Mouse (Mus musculus) thymus, adult 18-20 months (tissue): ENCODE results near the gene Hilpda.
A peak's percentile ranks its signal among the peaks of the same experiment; 100 is the strongest.

ENCODE experiments used
- DNase-seq, 2 experiments: peaks; one replicate each; pipeline ENCODE4 v3.0.0; 2022; ENCODE audit warnings: mixed read lengths in 2 of 2

Hilpda gene

DNA sequence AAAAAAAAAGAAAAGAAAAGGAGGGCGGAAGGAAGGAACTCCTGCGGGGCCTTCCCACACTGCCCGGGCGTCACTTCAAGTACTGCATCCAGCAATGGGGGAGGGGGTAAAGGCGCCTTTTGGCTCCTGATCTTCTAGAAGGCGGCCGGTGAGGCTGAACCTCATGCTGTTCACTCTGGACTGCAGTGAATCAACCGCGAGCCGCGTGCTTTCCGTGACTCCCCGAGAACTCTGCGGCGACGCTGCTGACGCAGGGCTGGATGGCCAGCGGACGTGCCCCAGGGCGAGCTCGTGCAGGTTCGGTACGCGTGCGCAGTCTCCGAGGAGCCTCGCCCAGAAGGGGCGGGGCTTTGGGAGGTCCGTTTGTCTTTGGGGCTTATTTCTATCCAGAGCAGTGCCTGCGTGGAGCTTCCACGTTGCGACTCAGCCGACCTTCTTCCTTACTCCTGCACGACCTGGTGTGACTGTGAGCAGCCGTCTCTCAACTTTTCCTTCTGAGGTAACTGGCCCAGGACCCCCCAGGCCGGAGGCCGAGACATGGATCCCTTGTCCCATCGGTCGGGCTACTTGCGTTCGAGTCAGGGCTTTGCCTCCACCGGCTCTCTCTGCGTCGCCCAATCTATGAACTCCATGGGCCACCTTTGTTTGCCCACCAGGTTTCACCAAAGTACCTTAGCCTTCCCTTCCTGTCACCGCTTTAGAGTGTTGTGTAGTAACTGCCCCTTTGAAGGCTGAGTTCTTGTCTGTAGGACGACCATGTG lies at the start of gene Hilpda:
Hilpda (plus strand) TSS at position 177 of the 761 bp plus-strand sequence.
- DNase-seq, result peak; percentile 87 to 89

DNA sequence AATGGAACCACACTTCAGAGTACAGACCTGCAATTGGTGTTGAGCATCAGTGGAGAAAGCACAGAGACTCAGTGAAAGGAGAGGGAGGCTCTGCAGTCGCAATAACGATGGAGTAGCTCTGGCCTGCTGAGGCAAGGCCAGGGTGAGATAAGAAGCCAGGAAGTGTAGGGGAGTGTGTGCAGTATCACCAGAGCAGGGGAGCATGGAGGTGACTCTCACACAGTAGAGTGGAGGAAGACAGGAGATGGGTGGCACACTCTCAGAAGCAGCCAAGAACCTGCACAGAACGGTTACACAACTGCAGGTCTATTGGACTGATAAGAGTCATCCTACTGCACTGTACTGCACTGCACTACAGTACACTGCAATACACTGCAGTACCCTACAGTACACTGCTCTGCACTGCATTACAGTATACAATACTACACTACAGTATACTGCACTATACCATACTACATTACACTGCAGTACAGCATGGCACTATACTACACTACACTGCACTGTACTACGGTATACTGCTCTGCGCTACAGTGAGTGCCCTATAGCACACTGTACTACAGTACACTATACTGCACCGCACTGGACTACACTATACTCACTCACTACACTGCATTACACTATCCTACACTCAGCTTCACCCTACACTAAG lies 42.9 kb upstream of the Hilpda start:
- DNase-seq, result no peak

DNA sequence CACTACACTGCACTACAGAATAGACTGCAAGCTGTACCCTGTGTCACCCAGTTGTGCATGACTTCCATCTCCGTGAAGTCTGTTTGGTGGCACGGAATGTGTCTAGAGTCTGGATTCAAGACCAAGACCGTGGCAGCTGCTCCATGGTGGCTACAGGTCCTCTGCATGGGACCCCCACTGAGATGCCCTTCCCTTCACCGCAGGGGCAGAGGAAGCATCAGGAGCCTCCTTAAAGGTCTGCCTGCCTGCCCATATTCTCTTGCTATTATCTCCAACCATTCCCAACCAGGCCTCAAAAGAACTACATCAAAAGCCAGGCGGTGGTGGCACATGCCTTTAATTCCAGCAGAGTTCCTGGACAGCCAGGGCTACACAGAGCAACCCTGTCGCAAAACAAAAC lies 41.9 kb upstream of the Hilpda start:
- DNase-seq, result no peak

DNA sequence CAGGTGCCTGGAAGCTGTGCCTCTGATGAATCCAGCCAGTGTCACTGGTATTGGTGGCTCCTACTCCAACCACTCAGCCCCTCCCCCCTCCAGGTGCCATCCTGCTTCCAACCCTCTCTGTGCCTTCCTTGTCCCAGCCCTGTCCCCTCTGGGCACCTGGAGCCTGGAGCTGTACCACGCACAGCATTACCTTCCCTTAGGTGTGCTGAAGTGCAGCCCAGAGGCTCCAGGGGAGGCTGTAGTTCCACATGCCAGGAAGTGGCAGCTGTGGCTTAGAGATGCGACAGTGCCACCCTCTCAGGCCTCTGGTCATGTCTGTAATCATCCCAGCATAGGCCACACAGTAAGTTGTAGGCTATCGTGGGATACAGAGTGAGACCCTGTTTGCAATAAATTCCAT lies 40.5 kb upstream of the Hilpda start:
- peak; percentile 37 to 59 for DNase-seq

DNA sequence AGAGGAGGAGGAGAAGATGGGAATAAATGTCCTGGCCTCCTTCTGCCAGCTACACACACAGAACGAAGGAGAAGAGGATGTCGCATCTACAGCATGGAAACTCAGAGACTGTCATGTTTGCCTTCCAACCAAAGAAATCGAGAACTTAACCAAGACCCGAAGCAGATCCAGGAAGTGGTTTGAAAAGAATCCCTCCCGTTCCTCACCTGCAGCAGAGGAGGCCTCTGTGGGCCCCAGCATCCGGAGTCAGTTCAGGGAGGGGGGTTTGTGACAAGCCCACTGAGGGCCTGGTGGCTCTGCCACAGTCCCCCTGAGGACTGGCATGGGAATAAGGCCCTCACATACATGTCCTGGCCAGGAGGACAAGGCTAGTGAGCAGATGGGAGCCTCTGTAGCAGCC lies 40.0 kb upstream of the Hilpda start:
- DNase-seq, result peak; percentile 67 to 80

GRCm38 (mm10) chr6:29233710-29234109 lies 38.6 kb upstream of the Hilpda start:
- no peak for DNase-seq

DNA sequence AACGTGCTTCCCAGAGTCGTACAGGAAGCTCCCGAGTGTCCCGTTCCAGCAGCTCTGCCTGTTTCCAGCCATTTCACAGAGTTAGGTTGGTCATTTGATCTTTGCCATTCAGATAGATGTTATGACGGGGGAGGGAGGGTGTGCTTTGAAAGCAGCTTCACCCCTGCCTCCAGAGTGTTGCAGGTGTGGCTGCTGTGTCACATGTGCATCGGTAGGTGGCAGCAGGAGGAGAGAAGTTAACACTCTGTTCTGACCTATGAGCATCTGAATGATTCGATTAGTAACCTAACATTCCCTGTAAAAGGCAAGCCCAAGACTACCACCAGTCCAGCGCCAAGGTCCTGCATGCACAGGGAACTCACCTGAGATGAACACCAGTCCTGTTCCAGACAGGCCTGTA lies 38.0 kb upstream of the Hilpda start:
- DNase-seq, result peak; percentile 43 to 70

GRCm38 (mm10) chr6:29240806-29241205 lies 31.5 kb upstream of the Hilpda start:
- DNase-seq, result peak in 1 of 2 experiments; percentile 50

- no peak for DNase-seq
Measured at GRCm38 (mm10) chr6:29241697-29242096, 30.6 kb upstream of the Hilpda start.

- DNase-seq, result no peak
Measured at GRCm38 (mm10) chr6:29242265-29242664, 30.0 kb upstream of the Hilpda start.

DNA sequence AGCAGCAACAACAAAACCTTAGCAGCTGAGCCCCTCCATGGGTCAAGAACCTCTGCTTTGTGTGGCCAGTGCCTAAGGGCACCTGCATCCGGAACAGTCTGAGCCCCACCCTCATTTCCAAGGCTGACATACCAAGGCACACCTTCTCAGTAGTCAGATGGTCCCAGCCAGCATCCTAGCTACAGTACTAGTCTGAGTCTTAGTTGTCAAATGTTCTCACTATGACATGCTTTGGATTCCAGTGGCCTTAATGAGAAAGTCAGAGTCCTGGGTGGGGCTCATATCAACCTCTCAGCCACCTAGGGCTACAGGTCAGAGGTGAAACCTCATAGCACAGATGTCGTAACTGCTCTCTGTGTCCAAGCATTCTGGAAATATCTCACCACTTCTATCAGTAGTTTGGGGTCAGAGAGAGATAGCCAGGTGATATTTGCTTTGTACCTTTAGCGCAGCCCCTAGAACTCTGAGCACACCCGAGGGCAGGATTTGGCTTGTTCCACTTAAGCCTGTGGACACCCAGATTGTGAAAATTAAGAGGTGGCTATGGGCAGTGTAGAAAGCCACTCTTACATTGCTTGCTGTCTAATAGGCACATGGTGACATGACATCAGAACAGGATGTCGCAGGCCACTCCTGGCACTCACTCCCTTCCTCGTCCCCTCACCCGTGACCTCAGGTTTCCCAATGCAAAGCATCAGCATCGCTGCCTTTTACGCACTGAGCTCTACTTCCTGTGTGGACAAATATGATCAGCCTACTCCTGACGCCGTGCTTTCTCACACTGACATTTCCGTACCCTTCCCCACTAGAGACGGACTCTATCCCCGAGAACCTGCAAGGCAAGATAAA lies 26.8 kb upstream of the Hilpda start:
- no peak for DNase-seq

- DNase-seq, result no peak
Measured at GRCm38 (mm10) chr6:29246183-29246582, 26.1 kb upstream of the Hilpda start.

GRCm38 (mm10) chr6:29246585-29246984 lies 25.7 kb upstream of the Hilpda start:
- DNase-seq, result no peak

- DNase-seq, result no peak
Measured at GRCm38 (mm10) chr6:29247072-29247471, 25.2 kb upstream of the Hilpda start.

DNA sequence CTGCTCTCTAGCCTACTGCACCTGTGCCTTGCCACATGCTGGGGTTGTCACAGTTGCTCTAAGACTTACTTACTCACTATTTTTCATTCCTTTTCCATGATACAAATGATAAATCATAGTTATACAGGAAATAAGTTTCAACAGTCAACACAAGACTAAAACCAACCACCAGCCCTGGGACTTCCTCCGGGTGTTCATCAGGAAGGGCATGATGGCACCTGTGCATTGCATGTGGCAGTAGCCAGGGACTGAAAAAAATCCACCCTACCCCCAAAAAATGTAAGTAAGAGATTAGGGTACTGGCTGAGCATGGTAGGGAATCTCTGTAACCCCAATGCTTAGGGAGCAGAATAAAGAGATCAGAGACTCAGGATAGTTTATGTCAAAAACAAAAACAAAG lies 12.9 kb upstream of the Hilpda start:
- DNase-seq, result peak in 1 of 2 experiments; percentile 24

DNA sequence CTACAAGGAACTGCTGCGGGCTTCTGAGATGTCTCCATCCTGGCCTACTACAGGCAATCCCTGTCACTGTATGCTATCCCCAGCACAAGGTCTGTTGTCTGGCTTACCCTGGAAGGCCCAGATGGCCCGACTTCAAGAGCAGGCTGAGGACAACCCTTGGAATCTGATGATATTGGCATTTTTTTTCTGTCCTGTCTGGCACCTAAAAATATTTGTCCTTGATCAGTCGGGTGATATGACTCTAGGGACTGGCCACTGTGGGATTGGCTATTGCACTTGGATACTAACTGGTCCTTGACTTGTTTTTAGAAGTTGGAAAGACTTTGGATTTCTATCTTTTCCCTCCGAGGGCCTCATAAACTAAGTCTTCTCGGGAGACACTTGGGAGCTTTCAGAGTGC lies 10.5 kb upstream of the Hilpda start:
- no peak for DNase-seq

DNA sequence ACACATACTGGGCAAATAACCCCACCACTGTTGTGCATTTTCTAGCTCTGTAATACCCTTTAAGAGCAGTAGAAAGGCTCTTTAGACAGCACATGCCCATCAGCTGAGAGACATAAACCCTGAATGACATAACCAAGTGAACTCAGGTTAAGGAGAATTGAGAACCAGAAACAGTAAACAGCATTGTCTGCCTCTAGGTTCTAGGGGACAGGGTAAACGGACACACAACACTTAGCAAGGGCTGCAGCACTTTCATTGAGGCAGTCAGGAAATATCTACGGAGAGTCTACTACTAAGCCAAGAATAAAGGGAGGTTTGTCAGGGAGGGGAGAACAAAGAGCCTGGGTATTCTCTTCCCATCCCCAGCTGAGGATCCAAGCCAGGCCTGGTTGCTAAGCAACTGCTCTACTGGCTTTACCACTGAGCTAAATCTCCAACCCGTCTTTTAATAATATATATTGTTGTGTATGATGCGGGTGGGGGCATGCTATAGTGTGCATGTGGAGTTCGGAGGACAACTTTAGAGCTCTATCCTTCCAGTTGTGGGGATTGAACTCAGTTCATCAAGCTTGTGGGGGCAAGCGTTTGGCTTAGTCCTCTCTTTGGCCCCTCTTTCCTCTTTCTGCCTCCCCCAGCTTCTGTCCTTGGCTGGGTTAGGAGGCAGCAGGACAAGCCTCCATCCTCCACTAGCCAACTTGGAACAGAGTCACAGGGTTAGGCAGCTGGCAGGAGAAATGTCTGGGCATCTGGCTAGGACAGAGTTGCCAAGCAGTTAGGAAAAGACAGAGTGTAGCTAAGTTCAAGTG lies 8.4 kb upstream of the Hilpda start:
- no peak for DNase-seq

- no peak for DNase-seq
Measured at GRCm38 (mm10) chr6:29264456-29264781, 7.9 kb upstream of the Hilpda start.

DNA sequence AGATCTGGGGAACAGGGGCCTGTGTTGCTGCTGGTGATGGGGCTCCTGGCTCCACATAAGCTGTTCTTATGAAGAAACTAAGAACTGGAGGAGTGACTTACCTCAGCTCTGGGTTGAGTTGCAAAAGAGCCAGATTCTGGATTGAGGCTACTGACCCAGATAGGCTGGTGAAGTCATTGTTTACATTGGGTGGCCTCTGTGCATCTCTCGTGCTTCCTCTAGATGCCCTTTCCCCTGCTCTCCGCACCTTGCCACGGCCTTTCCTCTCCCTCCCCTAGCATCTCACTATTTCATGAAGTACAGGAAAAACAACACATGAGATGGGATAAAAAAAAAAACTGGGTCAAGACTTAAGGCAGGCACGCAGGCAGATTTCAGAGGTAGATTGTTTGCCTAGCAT lies 5.4 kb upstream of the Hilpda start:
- DNase-seq, result no peak

- DNase-seq, result no peak
Measured at GRCm38 (mm10) chr6:29269006-29269668, 3.2 kb upstream of the Hilpda start.

GRCm38 (mm10) chr6:29270961-29271360 lies 1.3 kb upstream of the Hilpda start:
- peak in 1 of 2 experiments; percentile 44 for DNase-seq

- no peak for DNase-seq
Measured at GRCm38 (mm10) chr6:29276746-29277145, 4.5 kb downstream of the Hilpda start.
